Mouse (Mus musculus) gastrocnemius, postnatal 10 days (tissue): ENCODE measurements around the gene Emb. TPM values are rescaled to one million over a fixed set of nuclear protein-coding genes. Genes with fewer than 3 reads are reported as not detected.

Experiments used
- total RNA-seq, 2 experiments: library from RNA; stranded (reverse); gene quantifications; 2 replicates each; pipeline ENCODE4 v1.2.3; 2021

The Emb gene
- total RNA-seq, 2 experiments from 2014 or later: 15.8 to 17.9 TPM

Other genes with a start within 250 kb of the Emb start
- gene Parp8, start 183.0 kb upstream of the Emb start, total RNA-seq: 10 to 100 TPM; 18.4 to 21.9 TPM
- not detected for gene Gm17509, start 12.5 kb downstream of the Emb start, total RNA-seq